Mouse (Mus musculus): ENCODE measurements around the gene Ankrd1.

DNA sequence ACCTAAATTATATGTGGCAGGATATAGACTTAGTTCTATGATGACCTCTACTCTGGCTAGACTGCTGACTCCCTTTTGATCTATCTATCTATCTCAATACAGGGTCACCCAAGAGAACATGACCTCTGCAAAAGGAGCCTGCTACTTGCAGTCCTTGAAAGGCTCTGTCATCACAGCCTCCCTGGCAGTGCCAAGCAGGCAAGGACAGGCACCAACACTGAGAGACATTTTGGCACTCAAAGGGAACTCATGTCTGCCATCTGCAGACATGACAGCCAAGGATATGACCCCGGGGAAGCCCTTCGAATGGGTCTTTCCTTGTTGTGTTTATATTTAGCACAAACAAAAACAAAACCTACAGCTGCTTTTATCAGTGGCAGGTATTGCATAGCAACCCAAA, 49.2 kb upstream of the Ankrd1 start:
- TF ChIP-seq CTCF (IDR thresholded peaks at IDR 0.05; ENCODE audit: control insufficient read depth, insufficient read depth, insufficient read length) (no peak), MYOD1 (IDR thresholded peaks at IDR 0.05; ENCODE audit: control insufficient read depth, insufficient read length, low read depth) (no peak), MAX (IDR thresholded peaks at IDR 0.05) (no peak), FOSL1 (IDR thresholded peaks at IDR 0.05; ENCODE audit: insufficient read depth, low read length, poor library complexity, severe bottlenecking) (no peak), USF1 (IDR thresholded peaks at IDR 0.05; ENCODE audit: low read depth) (no peak), CEBPB (IDR thresholded peaks at IDR 0.05; ENCODE audit: low read depth) (no peak), MYOG (IDR thresholded peaks at IDR 0.05; ENCODE audit: control insufficient read depth, extremely low read depth, insufficient read length) (no peak)
